Mouse (Mus musculus) C2C12 (cell line): ENCODE data around the gene Pik3cd. TPM values are rescaled to one million over a fixed set of nuclear protein-coding genes. Genes with fewer than 3 reads are reported as not detected.

ENCODE experiments used
- H3K27me3 ChIP-seq: one replicate; pipeline ENCODE4 v1.6.1; 2011; ENCODE audit not compliant: control insufficient read depth, insufficient read depth, insufficient read length
- H3K36me3 ChIP-seq: one replicate; pipeline ENCODE4 v1.6.1; 2011; ENCODE audit not compliant: control insufficient read depth, insufficient read depth
- H3K4me3 ChIP-seq: one replicate; pipeline ENCODE4 v1.5.1; 2011; ENCODE audit warnings: mild to moderate bottlenecking, control low read depth; ENCODE audit not compliant: poor library complexity, insufficient read depth, severe bottlenecking
- H3K79me2 ChIP-seq: one replicate; pipeline ENCODE4 v1.6.1; 2011; ENCODE audit not compliant: control insufficient read depth, insufficient read depth
- H3K79me3 ChIP-seq: one replicate; pipeline ENCODE4 v1.6.1; 2011; ENCODE audit warnings: low read depth, control low read depth
- H3ac ChIP-seq: one replicate; pipeline ENCODE3; 2011; ENCODE audit warnings: low read depth; ENCODE audit not compliant: control insufficient read depth, insufficient read length
- CEBPB ChIP-seq: IDR thresholded peaks from one replicate; pipeline ENCODE4 v1.6.1; 2011; ENCODE audit warnings: low read depth, mild to moderate bottlenecking, control low read depth, moderate library complexity
- CTCF ChIP-seq: IDR thresholded peaks from one replicate; pipeline ENCODE4 v1.5.1; 2011; ENCODE audit not compliant: control insufficient read depth, insufficient read depth, insufficient read length
- FOSL1 ChIP-seq: IDR thresholded peaks from one replicate; pipeline ENCODE4 v1.8.0; 2011; ENCODE audit warnings: mild to moderate bottlenecking, low read length; ENCODE audit not compliant: poor library complexity, insufficient read depth, severe bottlenecking
- MAX ChIP-seq: IDR thresholded peaks from one replicate; pipeline ENCODE4 v1.6.1; 2011; ENCODE audit warnings: mild to moderate bottlenecking, control low read depth
- MYOD1 ChIP-seq: IDR thresholded peaks from one replicate; pipeline ENCODE4 v1.6.1; 2011; ENCODE audit warnings: low read depth; ENCODE audit not compliant: control insufficient read depth, insufficient read length
- MYOG ChIP-seq: IDR thresholded peaks from one replicate; pipeline ENCODE4 v1.6.1; 2011; ENCODE audit not compliant: control insufficient read depth, insufficient read length; ENCODE audit errors: extremely low read depth
- USF1 ChIP-seq: IDR thresholded peaks from one replicate; pipeline ENCODE4 v1.6.1; 2011; ENCODE audit warnings: low read depth, mild to moderate bottlenecking, control low read depth, moderate library complexity
- polyA plus RNA-seq: library from polyadenylated mRNA; unstranded; fragments of >200 nt; fragmentation: generic; extraction: Trizol; gene quantifications from one replicate; pipeline ENCODE4 v1.2.1, GENCODE M21; 2012; ENCODE audit warnings: missing spikeins

Gene Pik3cd
- polyA plus RNA-seq, 1 experiment, result 1.5 TPM

DNA sequence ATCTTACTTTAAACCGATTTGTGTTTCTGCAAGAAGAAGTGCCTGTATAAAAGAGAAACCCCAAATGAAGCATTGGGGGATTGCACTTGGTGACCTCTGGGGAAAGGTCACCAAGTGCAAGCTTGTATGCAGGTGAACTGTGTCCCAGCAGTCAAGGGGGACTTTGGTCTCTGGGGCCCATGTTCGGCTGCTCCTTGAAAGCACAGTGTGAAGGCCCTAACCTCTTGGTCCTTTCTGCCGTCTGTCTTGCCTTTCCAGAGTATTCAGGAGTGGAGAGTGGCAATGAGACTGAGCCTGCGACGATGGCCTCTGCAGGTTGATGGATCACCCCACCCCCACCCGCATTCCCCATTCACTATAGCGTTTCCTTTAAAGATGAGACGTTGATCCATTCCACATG is 61.0 kb downstream of the Pik3cd start:
- Histone ChIP-seq H3ac (no peak overlapping the region), H3K36me3 (peaks cover 28% of the 10 kb centered on the region), H3K79me2 (no peaks in the 10 kb centered on the region), H3K27me3 (no peaks in the 10 kb centered on the region), H3K4me3 (no peak overlapping the region), H3K79me3 (no peaks in the 10 kb centered on the region)
- TF ChIP-seq USF1 (no peak), FOSL1 (no peak), MYOG (no peak), CTCF (no peak), CEBPB (no peak), MAX (no peak), MYOD1 (no peak)

DNA sequence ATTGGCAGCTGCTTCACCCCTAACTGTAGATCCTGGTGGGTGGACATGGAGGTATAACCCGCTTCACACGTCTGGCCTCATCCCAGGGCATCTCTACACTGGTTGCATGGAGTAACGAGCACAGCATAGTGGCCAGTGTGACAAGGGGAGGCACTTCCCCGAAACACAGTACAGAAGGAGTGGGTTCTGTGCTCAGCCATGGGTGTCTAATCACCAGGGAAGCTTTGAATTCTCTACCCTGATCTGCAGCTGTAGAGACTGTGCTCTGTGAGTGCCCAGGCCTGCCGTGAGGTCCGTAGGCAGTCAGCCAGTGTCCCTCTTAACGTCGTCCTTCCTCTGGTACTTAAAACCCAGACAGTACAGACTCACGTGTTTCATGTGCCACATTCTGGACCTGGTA is 61.5 kb downstream of the Pik3cd start:
- no peak overlapping the region for H3K4me3 ChIP-seq
- H3ac ChIP-seq, result no peak overlapping the region
- H3K36me3 ChIP-seq, result peaks cover 22% of the 10 kb centered on the region
- no peaks in the 10 kb centered on the region for H3K79me3 ChIP-seq
- no peaks in the 10 kb centered on the region for H3K27me3 ChIP-seq
- TF ChIP-seq USF1, result no peak
- no peak for TF ChIP-seq MYOG
- no peak for TF ChIP-seq CEBPB
- TF ChIP-seq MYOD1, result no peak
- no peak for TF ChIP-seq MAX
- TF ChIP-seq FOSL1, result no peak
- H3K79me2 ChIP-seq, result no peaks in the 10 kb centered on the region

DNA sequence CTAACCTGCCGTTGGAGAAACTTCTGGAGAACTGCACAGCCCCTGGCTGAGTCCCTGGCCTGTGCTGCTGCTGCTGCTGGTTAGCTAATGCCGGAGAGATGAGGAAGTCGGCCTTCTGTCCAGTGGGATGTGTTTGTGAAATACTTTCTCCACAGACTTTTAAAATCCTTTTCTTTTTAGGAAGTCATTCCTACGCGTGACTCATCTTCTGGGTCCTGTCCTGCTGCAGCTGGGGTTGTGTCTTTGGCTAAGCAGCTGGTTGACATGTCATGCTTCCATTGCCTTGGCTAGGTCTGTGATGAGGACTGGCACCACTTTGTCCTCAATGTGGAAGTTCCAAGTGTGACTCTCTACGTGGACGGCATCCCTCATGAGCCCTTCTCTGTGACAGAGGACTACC is 64.4 kb downstream of the Pik3cd start:
- Histone ChIP-seq H3K36me3 (peaks cover 40% of the 10 kb centered on the region), H3K4me3 (no peak overlapping the region), H3ac (no peak overlapping the region), H3K79me3 (no peaks in the 10 kb centered on the region), H3K79me2 (no peaks in the 10 kb centered on the region), H3K27me3 (no peaks in the 10 kb centered on the region)
- TF ChIP-seq CTCF (no peak), MYOG (no peak), MYOD1 (no peak), CEBPB (no peak), MAX (no peak)

GRCm38 (mm10) chr4:149635915-149636415 is 66.4 kb downstream of the Pik3cd start:
- H3K79me3 ChIP-seq, result no peaks in the 10 kb centered on the region
- TF ChIP-seq USF1, result no peak
- no peak for TF ChIP-seq CEBPB
- no peak for TF ChIP-seq CTCF
- TF ChIP-seq MYOD1, result no peak
- TF ChIP-seq MAX, result no peak
- TF ChIP-seq MYOG, result no peak
- TF ChIP-seq FOSL1, result no peak
- H3K4me3 ChIP-seq, result no peak overlapping the region
- no peaks in the 10 kb centered on the region for H3K27me3 ChIP-seq
- no peaks in the 10 kb centered on the region for H3K79me2 ChIP-seq
- H3ac ChIP-seq, result no peak overlapping the region
- H3K36me3 ChIP-seq, result peaks cover 52% of the 10 kb centered on the region

DNA sequence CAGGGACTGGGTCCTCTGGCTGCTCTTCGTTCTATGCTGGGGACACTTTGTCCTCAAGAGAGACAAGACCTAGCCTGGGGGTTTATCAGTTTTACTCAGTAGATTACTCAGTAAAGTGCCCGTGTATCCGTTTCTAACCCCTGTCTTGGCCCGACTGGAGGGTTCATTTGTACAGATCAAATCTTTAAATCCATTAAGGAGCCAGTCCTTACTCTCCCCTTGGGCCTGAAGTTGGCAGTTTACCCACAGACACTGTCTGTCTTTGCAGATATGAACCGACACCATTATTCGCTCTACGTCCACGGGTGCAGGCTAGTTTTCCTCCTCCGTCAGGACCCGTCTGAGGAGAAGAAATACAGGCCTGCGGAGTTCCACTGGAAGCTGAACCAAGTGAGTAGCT is 67.4 kb downstream of the Pik3cd start:
- H3K27me3 ChIP-seq, result no peaks in the 10 kb centered on the region
- H3K79me3 ChIP-seq, result no peaks in the 10 kb centered on the region
- H3ac ChIP-seq, result no peak overlapping the region
- peaks cover 51% of the 10 kb centered on the region for H3K36me3 ChIP-seq
- no peak for TF ChIP-seq CTCF
- TF ChIP-seq FOSL1, result no peak
- TF ChIP-seq MAX, result no peak
- no peak for TF ChIP-seq MYOD1
- TF ChIP-seq MYOG, result no peak
- no peak for TF ChIP-seq USF1
- no peak for TF ChIP-seq CEBPB
- H3K79me2 ChIP-seq, result no peaks in the 10 kb centered on the region
- H3K4me3 ChIP-seq, result no peak overlapping the region

DNA sequence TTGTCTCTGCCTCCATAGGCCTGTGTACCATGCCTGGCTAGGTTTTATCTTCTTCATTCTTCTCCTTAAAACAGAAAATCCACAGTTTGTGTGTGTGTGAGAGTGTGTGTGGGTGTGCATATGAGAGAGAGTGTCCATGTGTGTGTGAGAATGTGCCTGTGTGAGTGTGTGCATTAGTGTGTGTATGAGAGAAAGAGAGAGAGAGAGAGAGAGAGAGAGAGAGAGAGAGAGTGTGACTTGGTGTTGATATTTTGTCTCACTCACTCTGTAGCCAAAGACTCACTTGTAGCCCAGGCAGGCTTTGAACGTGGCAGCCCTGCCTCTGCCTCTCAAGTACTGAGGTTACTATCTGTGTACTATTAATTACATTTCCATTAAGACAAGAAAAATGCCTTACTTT is 68.2 kb downstream of the Pik3cd start:
- no peaks in the 10 kb centered on the region for H3K27me3 ChIP-seq
- TF ChIP-seq CTCF, result no peak
- TF ChIP-seq CEBPB, result no peak
- no peak for TF ChIP-seq MYOD1
- TF ChIP-seq FOSL1, result no peak
- TF ChIP-seq USF1, result no peak
- no peak for TF ChIP-seq MYOG
- TF ChIP-seq MAX, result no peak
- no peaks in the 10 kb centered on the region for H3K79me3 ChIP-seq
- no peaks in the 10 kb centered on the region for H3K79me2 ChIP-seq
- H3K4me3 ChIP-seq, result no peak overlapping the region
- H3K36me3 ChIP-seq, result peaks cover 48% of the 10 kb centered on the region
- no peak overlapping the region for H3ac ChIP-seq
